Mouse (Mus musculus): ENCODE results near the gene Hdac4. TPM values are rescaled to one million over a fixed set of nuclear protein-coding genes. Genes with fewer than 3 reads are reported as not detected.

Hdac4 gene
- polyA plus RNA-seq, 1 experiment from 2014 or later = 6.4 TPM

DNA sequence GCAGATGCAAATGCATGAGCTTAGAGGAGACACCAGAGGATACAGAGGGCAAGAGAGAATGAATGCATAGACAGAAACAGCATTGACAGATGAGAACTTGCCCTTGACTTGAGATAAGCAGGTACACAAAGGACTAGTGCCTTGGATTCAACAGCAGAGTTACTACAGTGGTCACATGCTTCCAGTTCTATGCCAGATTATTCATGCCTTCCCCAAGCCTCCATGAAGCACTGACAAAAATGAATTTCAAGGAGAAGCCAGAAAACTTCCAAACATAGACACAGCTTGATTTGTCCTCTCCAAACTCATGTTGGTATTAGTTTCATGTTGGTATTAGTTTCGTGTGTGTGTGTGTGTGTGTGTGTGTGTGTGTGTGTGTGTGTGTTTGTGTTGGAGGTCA is 149.8 kb downstream of the Hdac4 start:
- 57% methylated on average over 1 of the region's 1 CpGs for WGBS (ENCODE audit: insufficient replicate concordance)
- Histone ChIP-seq H3K4me2 (no peak overlapping the region), H3K4me1 (0 out of 2 replicates have a peak, but pooled peaks cover 2% of the 10 kb centered on the region), H3K4me3 (no peak overlapping the region), H3K36me3 (no peaks in the 10 kb centered on the region), H3K9me3 (replicated peaks) (no peaks in the 10 kb centered on the region), H3K27me3 (replicated peaks) (no peaks in the 10 kb centered on the region), H3K27ac (no peak overlapping the region), H3K9ac (no peak overlapping the region)
- ATAC-seq = no peak

DNA sequence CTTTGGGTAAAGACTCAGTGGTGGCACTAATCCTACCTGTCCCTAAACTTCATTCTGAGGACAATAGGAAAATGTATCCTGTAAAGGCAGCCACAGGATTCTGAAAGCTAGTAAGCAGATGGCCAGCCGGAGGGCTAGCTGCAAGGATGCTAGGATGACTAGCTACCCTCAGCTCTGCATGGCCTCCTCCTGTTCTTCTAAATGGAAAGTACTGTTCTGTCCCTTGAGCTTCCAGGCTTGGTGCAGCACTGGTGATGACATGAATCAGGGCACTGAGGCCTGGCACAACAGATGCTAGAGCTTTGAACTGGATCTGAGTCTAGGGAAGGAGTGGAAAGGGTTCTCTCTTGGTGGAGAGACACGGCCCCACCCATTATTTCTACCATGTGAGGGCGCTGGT is 150.6 kb downstream of the Hdac4 start:
- no peak overlapping the region for H3K4me2 ChIP-seq
- no peak overlapping the region for H3K4me3 ChIP-seq
- H3K27me3 ChIP-seq (replicated peaks) = no peaks in the 10 kb centered on the region
- ATAC-seq = no peak
- no peaks in the 10 kb centered on the region for H3K4me1 ChIP-seq
- H3K9ac ChIP-seq = no peak overlapping the region
- no peak overlapping the region for H3K27ac ChIP-seq
- 70% methylated on average over 3 of the region's 3 CpGs for WGBS (ENCODE audit: insufficient replicate concordance)
- no peaks in the 10 kb centered on the region for H3K36me3 ChIP-seq
- no peaks in the 10 kb centered on the region for H3K9me3 ChIP-seq (replicated peaks)

DNA sequence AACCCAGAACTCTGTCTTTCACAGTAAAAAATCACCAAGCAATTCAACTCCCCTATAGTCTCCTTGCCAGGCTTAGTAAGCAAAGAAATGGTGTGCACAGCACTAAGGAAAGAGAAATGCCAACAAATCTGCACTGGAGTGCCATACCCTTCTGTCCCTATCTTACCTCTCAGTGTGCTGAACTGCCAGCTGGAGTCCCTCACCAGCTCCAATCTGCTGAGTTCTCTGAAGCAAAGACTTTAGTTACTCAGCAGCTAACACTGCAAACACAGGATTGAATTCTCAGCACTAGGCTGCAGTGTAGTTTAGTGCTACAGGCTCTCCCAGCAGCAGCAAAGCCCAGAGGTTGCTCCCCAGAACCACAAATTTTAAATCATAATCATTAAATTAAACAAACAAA is 151.5 kb downstream of the Hdac4 start:
- no peaks in the 10 kb centered on the region for H3K27me3 ChIP-seq (replicated peaks)
- ATAC-seq = no peak
- no peaks in the 10 kb centered on the region for H3K4me1 ChIP-seq
- no peak overlapping the region for H3K4me2 ChIP-seq
- no peaks in the 10 kb centered on the region for H3K9me3 ChIP-seq (replicated peaks)
- H3K9ac ChIP-seq = no peak overlapping the region
- H3K27ac ChIP-seq = no peak overlapping the region
- H3K4me3 ChIP-seq = no peak overlapping the region
- no peaks in the 10 kb centered on the region for H3K36me3 ChIP-seq

DNA sequence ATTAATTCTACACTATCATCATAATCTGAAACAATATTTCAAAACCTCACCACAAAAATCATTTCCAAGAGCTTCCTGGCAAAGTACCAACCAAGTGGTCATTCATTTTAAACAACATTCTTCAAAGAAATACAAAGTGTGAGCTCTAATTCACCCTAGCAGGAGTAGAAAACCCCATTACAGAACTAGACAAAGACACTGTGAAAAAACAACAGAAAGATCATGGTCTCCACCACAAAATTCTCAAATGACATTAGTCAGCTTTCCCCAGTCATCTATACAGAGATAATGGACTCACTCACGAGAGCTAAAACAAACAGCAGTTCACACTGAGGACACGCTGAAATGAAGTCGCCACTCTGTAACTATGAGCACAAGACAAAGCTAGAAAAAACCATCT is 153.4 kb downstream of the Hdac4 start:
- Histone ChIP-seq H3K27ac (no peak overlapping the region), H3K36me3 (no peaks in the 10 kb centered on the region), H3K9ac (no peak overlapping the region), H3K4me2 (no peak overlapping the region), H3K4me3 (no peak overlapping the region), H3K27me3 (replicated peaks) (no peaks in the 10 kb centered on the region), H3K9me3 (replicated peaks) (no peaks in the 10 kb centered on the region), H3K4me1 (no peaks in the 10 kb centered on the region)
- no peak for ATAC-seq
- WGBS (ENCODE audit: insufficient replicate concordance) = 58% methylated on average over 3 of the region's 3 CpGs

DNA sequence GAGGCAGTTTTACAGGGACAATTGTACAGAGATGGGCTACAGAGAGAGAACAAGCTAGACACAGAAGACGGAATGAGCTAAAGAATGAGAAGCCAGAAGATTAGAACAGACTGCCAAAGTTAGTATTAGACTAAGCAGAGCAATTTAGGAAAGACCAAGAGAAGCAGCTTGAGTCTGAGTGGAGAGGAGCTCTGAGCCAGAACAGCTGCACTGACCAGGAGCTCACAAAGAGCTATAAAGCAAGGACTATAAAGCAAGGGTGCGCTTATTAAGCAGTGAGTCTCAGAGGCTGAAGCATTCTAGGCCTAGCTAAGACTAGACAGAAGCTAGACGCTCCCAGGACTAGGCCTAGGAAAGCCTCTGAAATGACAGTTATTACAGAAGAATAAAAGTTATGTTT is 154.2 kb downstream of the Hdac4 start:
- no peak overlapping the region for H3K9ac ChIP-seq
- no peaks in the 10 kb centered on the region for H3K36me3 ChIP-seq
- no peaks in the 10 kb centered on the region for H3K4me1 ChIP-seq
- H3K9me3 ChIP-seq (replicated peaks) = no peaks in the 10 kb centered on the region
- H3K27me3 ChIP-seq (replicated peaks) = no peaks in the 10 kb centered on the region
- H3K4me2 ChIP-seq = no peak overlapping the region
- 75% methylated on average over 3 of the region's 3 CpGs for WGBS (ENCODE audit: insufficient replicate concordance)
- no peak overlapping the region for H3K4me3 ChIP-seq
- ATAC-seq = no peak
- H3K27ac ChIP-seq = no peak overlapping the region

DNA sequence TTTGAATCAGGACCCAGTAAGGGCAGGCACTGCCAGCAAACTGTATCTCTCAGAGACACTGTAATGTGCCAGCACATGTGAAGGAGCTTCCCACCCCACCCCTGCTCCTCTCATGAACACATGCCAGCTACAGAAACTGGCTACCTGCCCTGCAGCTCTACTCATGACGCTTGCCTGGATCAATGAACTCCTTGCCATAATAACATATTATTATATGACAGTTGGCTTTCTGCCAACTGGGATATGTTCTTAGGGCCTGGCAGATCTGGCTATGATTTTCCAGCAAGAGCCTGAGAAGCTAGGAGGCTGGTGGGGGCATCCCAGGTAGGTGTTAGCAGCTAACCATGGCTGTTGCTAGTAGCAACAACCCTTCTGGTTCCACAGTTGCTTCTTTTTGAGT is 156.8 kb downstream of the Hdac4 start:
- Histone ChIP-seq H3K4me3 (no peak overlapping the region), H3K27me3 (replicated peaks) (no peaks in the 10 kb centered on the region), H3K9me3 (replicated peaks) (no peaks in the 10 kb centered on the region), H3K4me2 (no peak overlapping the region), H3K4me1 (0 out of 2 replicates have a peak, but pooled peaks cover 6% of the 10 kb centered on the region), H3K36me3 (no peaks in the 10 kb centered on the region), H3K27ac (no peak overlapping the region), H3K9ac (no peak overlapping the region)
- no peak for ATAC-seq
- WGBS (ENCODE audit: insufficient replicate concordance) = 83% methylated on average over 1 of the region's 1 CpGs

DNA sequence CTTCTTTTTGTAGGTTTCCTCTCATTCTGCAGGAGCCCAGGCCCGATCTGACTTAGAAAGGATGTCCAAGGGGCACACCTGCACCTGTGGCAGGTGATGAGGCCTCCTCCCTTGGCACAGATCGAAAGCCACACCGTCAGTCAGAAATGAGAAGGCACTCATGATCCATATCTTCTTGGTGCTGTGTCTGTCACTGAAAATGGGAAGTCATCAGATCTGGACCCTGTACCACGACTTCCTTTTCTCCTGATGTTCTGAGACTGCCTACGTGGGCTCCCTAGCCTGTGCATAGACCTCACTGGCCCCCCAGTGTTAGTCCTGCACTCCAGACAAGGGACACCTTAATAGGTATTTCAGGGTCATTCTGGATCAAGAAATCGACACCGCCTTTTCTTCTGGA is 158.5 kb downstream of the Hdac4 start:
- Histone ChIP-seq H3K9ac (no peak overlapping the region), H3K9me3 (replicated peaks) (no peaks in the 10 kb centered on the region), H3K27ac (no peak overlapping the region), H3K4me1 (0 out of 2 replicates have a peak, but pooled peaks cover 6% of the 10 kb centered on the region), H3K27me3 (replicated peaks) (no peaks in the 10 kb centered on the region), H3K36me3 (no peaks in the 10 kb centered on the region), H3K4me3 (no peak overlapping the region), H3K4me2 (no peak overlapping the region)
- no peak for ATAC-seq
- 49% methylated on average over 7 of the region's 7 CpGs for WGBS (ENCODE audit: insufficient replicate concordance)

DNA sequence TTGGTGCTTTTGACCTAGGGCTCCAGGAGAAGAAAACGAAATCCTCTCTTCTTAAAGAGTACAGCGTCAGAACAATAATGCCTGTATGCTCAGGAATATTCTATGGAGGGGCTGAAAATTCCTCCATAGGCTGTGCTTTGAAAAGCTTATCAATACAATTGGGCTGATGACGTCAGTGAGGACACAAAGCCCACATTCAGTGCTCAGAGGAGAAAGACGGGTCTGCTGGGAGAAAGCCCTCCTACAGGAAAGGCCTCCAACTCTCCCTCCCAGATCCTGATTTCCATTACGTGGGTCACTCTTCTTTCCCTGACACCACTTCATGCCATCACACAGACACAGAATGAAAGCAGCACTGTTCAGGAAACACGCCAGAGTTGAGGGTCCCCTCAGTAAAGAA is 159.7 kb downstream of the Hdac4 start:
- Histone ChIP-seq H3K4me3 (no peak overlapping the region), H3K9ac (no peak overlapping the region), H3K9me3 (replicated peaks) (no peaks in the 10 kb centered on the region), H3K4me2 (no peak overlapping the region), H3K27ac (no peak overlapping the region), H3K27me3 (replicated peaks) (no peaks in the 10 kb centered on the region), H3K36me3 (no peaks in the 10 kb centered on the region), H3K4me1 (0 out of 2 replicates have a peak, but pooled peaks cover 6% of the 10 kb centered on the region)
- no peak for ATAC-seq
- 69% methylated on average over 6 of the region's 6 CpGs for WGBS (ENCODE audit: insufficient replicate concordance)

DNA sequence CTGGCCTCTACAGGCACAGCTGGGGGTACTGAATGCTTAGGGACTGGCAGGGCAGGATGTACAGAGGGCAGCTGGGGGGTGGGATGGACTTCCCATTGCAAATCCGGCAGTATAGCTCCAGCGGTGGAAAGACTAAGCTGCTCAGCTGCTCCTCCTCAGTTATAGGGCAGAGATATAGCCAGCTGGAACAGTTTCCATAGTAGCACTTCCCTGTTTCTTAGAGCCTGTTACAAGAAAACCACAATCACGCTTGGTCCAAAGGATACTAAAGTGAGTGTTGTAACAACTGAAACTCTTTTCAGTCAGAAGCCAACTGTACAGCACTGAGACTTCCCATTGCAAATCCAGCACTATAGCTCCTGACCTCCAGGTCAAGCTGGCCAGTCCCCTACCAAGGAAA is 161.3 kb downstream of the Hdac4 start:
- Histone ChIP-seq H3K4me3 (no peak overlapping the region), H3K27me3 (replicated peaks) (no peaks in the 10 kb centered on the region), H3K36me3 (0 out of 2 replicates have a peak, but pooled peaks cover 7% of the 10 kb centered on the region), H3K27ac (no peak overlapping the region), H3K4me2 (no peak overlapping the region), H3K4me1 (0 out of 2 replicates have a peak, but pooled peaks cover 6% of the 10 kb centered on the region), H3K9ac (no peak overlapping the region), H3K9me3 (replicated peaks) (no peaks in the 10 kb centered on the region)
- 66% methylated on average over 3 of the region's 3 CpGs for WGBS (ENCODE audit: insufficient replicate concordance)
- ATAC-seq = no peak

DNA sequence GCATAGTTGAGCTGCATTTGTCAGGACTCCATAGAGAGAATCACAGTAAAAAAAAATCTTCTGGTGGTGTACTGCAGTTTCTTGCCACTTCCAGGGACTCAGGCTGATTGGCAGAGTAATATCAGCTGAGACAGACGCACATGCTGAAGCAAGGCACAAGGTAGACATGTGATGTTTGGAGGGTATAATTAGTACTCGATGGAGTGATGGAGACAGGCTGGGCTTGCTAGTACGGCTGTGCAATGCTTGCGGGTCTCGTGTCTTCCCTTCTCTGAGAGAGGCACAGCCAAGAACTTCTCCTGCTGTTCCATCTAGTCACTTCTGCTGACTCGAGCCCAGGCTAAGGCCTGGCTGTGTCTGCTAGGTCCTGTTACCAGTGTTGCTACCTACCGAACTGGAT is 162.0 kb downstream of the Hdac4 start:
- no peak for ATAC-seq
- H3K9ac ChIP-seq = no peak overlapping the region
- H3K4me1 ChIP-seq = 0 out of 2 replicates have a peak, but pooled peaks cover 6% of the 10 kb centered on the region
- H3K27me3 ChIP-seq (replicated peaks) = no peaks in the 10 kb centered on the region
- no peak overlapping the region for H3K4me2 ChIP-seq
- no peak overlapping the region for H3K27ac ChIP-seq
- WGBS (ENCODE audit: insufficient replicate concordance) = 82% methylated on average over 7 of the region's 7 CpGs
- H3K9me3 ChIP-seq (replicated peaks) = no peaks in the 10 kb centered on the region
- H3K4me3 ChIP-seq = no peak overlapping the region
- 0 out of 2 replicates have a peak, but pooled peaks cover 7% of the 10 kb centered on the region for H3K36me3 ChIP-seq

DNA sequence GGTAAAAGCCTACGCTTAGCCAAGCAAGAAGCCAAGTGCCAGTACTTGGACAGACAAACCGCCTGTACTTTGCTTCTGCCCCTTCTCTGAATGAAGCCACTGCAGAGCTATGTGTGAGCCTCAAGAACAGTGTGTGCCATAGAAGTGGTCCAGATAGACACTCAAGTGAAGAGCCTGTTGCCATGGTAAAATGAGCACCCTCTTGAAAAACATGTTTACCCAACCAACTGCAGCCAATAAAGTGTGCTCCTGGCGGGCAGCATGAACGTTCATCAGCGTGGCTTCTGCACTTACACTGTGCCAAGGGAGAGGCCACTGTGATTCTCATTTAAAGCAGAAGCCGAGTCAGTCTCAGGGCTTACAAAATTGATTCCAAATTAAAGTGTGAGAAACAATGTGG is 165.0 kb downstream of the Hdac4 start:
- no peak overlapping the region for H3K9ac ChIP-seq
- no peaks in the 10 kb centered on the region for H3K27me3 ChIP-seq (replicated peaks)
- no peak overlapping the region for H3K27ac ChIP-seq
- H3K9me3 ChIP-seq (replicated peaks) = no peaks in the 10 kb centered on the region
- H3K4me1 ChIP-seq = 0 out of 2 replicates have a peak, but pooled peaks cover under 1% of the 10 kb centered on the region
- WGBS (ENCODE audit: insufficient replicate concordance) = 77% methylated on average over 6 of the region's 6 CpGs
- no peak overlapping the region for H3K4me2 ChIP-seq
- H3K36me3 ChIP-seq = peaks cover 21% of the 10 kb centered on the region; the same call in 1 of the 2 replicates
- H3K4me3 ChIP-seq = no peak overlapping the region
- ATAC-seq = no peak

DNA sequence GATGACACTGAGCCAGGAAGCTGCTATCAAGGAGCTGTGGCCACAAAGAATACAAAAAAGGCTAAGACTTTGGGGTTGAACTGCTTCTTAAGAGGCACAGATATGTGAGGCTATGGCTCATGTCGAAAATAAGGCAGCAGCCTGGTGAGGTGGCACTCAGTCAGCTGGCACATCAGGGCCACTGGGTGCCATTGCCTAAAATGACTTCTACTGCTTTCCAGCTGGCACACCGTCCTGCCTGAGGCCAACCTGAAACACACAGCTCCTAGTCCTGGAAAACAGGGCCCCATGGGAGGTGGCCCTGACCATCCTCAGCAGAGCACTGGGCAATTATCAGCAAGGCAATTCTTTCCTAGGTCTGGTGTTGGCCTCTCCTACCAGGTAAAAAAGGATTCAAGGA is 167.3 kb downstream of the Hdac4 start:
- H3K4me1 ChIP-seq = no peaks in the 10 kb centered on the region
- no peak overlapping the region for H3K9ac ChIP-seq
- peaks cover 21% of the 10 kb centered on the region; the same call in 1 of the 2 replicates for H3K36me3 ChIP-seq
- H3K27me3 ChIP-seq (replicated peaks) = no peaks in the 10 kb centered on the region
- H3K9me3 ChIP-seq (replicated peaks) = no peaks in the 10 kb centered on the region
- WGBS (ENCODE audit: insufficient replicate concordance) = 75% methylated on average over 2 of the region's 2 CpGs
- H3K4me2 ChIP-seq = no peak overlapping the region
- H3K27ac ChIP-seq = no peak overlapping the region
- H3K4me3 ChIP-seq = no peak overlapping the region
- ATAC-seq = no peak

DNA sequence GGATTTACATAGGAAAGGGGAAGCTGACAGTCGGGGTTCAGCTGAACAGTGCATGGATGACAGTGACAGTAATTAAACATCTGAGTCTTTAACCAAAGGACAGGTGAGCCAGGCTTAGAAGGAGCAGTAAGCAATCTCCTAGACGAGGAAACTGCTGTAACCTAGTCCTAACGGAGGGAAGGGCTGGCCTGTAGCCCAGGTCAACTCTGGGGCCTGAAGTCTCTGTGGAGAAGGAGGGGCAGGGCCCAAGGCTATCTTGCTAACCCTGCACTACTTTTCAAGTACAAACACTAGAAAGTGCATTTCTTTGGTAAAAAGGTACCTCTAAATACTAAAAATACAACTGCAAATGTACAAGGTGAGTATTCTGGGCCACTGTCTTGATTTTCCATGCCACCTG is 169.1 kb downstream of the Hdac4 start:
- Histone ChIP-seq H3K4me3 (no peak overlapping the region), H3K27ac (no peak overlapping the region), H3K4me1 (no peaks in the 10 kb centered on the region), H3K9me3 (replicated peaks) (no peaks in the 10 kb centered on the region), H3K4me2 (no peak overlapping the region), H3K9ac (no peak overlapping the region), H3K36me3 (peaks cover 21% of the 10 kb centered on the region; the same call in 1 of the 2 replicates), H3K27me3 (replicated peaks) (no peaks in the 10 kb centered on the region)
- WGBS (ENCODE audit: insufficient replicate concordance) = 66% methylated on average over 3 of the region's 3 CpGs
- no peak for ATAC-seq

All from liver, embryonic 12.5 days (tissue).